Mouse (Mus musculus): ENCODE measurements at regions not wholly inside any gene's neighbourhood (a gene's known extent, or its start where the extent isn't known, plus 50 kb on each side); places are given as distances from the start of the nearest gene placed in this dataset.

DNA sequence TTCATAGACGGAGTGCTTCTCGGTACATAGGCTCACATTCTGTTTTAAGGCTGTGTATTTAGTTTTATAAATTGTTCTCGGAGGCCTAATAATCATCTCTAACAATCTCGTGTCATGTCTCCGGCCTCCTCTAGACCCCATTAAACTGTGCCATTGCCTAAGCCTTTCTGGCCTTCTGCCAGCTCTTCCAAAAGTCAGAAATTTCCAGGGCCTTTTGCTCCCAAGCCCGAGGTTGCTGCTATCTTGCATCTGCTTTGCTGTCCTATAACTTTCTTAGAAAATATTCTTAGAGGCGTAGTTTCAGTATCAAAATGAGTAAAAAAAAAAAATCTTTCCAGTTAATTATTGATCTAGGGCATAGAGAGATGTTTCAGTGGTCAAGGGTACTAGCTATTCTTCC lies 361.2 kb upstream of the Mmadhc start:
- DNase-seq (ENCODE audit: low spot score) (no peak), ATAC-seq (replicated peaks; ENCODE audit: low FRiP score, low read depth) (no peak)
- Histone ChIP-seq H3K36me3 (ENCODE audit: insufficient read depth, low read length) (no peaks in the 10 kb centered on the region), H3K27ac (no peak overlapping the region), H3K9me3 (replicated peaks; ENCODE audit: low read length) (no peaks in the 10 kb centered on the region), H3K27me3 (ENCODE audit: insufficient read depth, low read length) (no peaks in the 10 kb centered on the region), H3K4me1 (replicated peaks; ENCODE audit: insufficient read depth, low read length) (no peaks in the 10 kb centered on the region), H3K9ac (ENCODE audit: low read depth, low read length) (no peak overlapping the region), H3K4me2 (ENCODE audit: low read length) (no peak overlapping the region), H3K4me3 (replicated peaks; ENCODE audit: low read depth, low read length) (no peak overlapping the region)
- WGBS = 68% methylated on average over 7 of the region's 7 CpGs
- TF ChIP-seq CTCF (IDR thresholded peaks at IDR 0.05; ENCODE audit: low read depth) = no peak

DNA sequence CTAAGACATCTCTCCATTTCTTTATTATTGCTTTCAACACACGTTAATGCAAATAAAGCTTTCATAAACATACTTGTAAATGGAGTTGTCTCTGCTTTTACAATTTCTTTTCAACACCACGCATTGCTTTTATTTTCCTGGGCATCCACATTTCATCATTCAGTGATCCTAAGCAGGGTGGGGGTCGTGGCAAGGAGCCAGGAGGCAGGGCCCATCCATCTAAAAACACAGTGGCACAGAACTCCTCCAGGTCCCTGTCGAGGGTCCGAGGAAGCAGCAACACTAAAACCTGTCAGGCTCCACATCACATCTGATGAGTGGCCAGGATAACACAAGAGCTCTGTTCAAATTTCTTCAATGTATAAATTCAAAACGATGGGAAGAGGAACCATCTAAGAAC lies 359.8 kb upstream of the Mmadhc start:
- ATAC-seq (replicated peaks; ENCODE audit: low FRiP score, low read depth) (no peak), DNase-seq (ENCODE audit: low spot score) (no peak)
- no peak overlapping the region for H3K9ac ChIP-seq (ENCODE audit: low read depth, low read length)
- no peaks in the 10 kb centered on the region for H3K9me3 ChIP-seq (replicated peaks; ENCODE audit: low read length)
- H3K4me3 ChIP-seq (replicated peaks; ENCODE audit: low read depth, low read length) = no peak overlapping the region
- H3K4me1 ChIP-seq (replicated peaks; ENCODE audit: insufficient read depth, low read length) = no peaks in the 10 kb centered on the region
- no peaks in the 10 kb centered on the region for H3K27me3 ChIP-seq (ENCODE audit: insufficient read depth, low read length)
- no peaks in the 10 kb centered on the region for H3K36me3 ChIP-seq (ENCODE audit: insufficient read depth, low read length)
- 50% methylated on average over 6 of the region's 6 CpGs for WGBS
- no peak for TF ChIP-seq CTCF (IDR thresholded peaks at IDR 0.05; ENCODE audit: low read depth)
- H3K27ac ChIP-seq = no peak overlapping the region
- H3K4me2 ChIP-seq (ENCODE audit: low read length) = no peak overlapping the region

DNA sequence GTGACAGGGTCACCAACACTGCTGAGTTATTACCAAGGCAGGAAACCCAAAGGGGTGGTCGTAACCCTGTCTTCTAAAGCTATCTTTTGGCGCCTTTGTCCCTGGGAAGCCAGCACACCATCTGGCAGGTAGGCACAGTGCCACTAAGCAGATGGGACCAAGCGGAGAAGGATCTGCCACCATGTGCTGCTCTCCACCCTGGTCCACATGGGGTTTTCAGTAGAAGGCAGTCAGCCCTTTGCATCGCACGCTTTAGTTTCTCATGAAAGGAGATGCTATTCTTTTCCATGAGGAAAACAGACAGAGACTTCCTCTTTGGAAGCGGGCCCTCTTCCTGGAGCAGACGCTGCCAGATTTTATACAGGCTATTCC lies 358.3 kb upstream of the Mmadhc start:
- ATAC-seq (replicated peaks; ENCODE audit: low FRiP score, low read depth) (no peak), DNase-seq (ENCODE audit: low spot score) (peak; percentile 32)
- Histone ChIP-seq H3K36me3 (ENCODE audit: insufficient read depth, low read length) (no peaks in the 10 kb centered on the region), H3K4me1 (replicated peaks; ENCODE audit: insufficient read depth, low read length) (no peaks in the 10 kb centered on the region), H3K27me3 (ENCODE audit: insufficient read depth, low read length) (no peaks in the 10 kb centered on the region), H3K4me2 (ENCODE audit: low read length) (no peak overlapping the region), H3K9ac (ENCODE audit: low read depth, low read length) (no peak overlapping the region), H3K27ac (no peak overlapping the region), H3K9me3 (replicated peaks; ENCODE audit: low read length) (no peaks in the 10 kb centered on the region), H3K4me3 (replicated peaks; ENCODE audit: low read depth, low read length) (no peak overlapping the region)
- no peak for TF ChIP-seq CTCF (IDR thresholded peaks at IDR 0.05; ENCODE audit: low read depth)
- WGBS = 60% methylated on average over 7 of the region's 7 CpGs

DNA sequence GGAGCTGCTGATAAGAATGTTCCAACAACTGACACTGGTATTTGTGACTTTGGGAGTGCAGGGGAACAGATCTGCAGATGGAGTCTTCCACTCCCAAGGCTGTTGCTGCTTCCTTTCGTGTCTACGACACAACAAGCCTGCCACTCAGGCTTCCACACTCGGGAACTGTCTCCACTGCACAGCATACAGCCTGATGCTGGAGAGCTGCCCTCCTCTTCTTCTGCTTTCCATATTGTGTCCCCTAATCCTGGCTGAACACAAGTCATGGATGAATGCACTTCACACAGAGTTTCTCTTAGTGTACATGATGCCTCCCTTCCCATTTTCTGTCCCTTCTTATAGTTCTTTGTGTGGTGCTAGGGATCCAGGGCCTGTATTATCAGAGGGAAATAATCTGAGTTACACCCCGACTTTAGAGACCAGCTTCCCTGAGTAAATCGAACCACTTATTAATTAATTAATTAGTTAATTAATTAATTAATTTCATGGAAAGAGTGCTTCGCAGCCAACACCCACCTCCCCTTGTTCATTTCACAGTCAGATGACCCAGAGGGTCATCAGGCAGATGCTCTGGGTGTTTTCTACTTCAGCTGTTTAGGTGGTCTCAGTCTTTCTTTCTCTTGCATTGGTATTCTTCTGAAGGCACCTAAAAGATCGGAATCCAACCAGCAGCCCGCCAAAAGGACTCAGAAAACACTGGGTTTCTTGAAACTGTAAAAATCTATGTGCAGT lies 357.8 kb upstream of the Mmadhc start:
- Histone ChIP-seq H3K36me3 (ENCODE audit: insufficient read depth, low read length) (no peaks in the 10 kb centered on the region), H3K9ac (ENCODE audit: low read depth, low read length) (no peak overlapping the region), H3K4me1 (replicated peaks; ENCODE audit: insufficient read depth, low read length) (no peaks in the 10 kb centered on the region), H3K27me3 (ENCODE audit: insufficient read depth, low read length) (no peaks in the 10 kb centered on the region), H3K4me2 (ENCODE audit: low read length) (no peak overlapping the region), H3K9me3 (replicated peaks; ENCODE audit: low read length) (no peaks in the 10 kb centered on the region), H3K27ac (no peak overlapping the region), H3K4me3 (replicated peaks; ENCODE audit: low read depth, low read length) (no peak overlapping the region)
- WGBS = 65% methylated on average over 8 of the region's 8 CpGs
- ATAC-seq (replicated peaks; ENCODE audit: low FRiP score, low read depth) = no peak
- DNase-seq (ENCODE audit: low spot score) = no peak
- no peak for TF ChIP-seq CTCF (IDR thresholded peaks at IDR 0.05; ENCODE audit: low read depth)

DNA sequence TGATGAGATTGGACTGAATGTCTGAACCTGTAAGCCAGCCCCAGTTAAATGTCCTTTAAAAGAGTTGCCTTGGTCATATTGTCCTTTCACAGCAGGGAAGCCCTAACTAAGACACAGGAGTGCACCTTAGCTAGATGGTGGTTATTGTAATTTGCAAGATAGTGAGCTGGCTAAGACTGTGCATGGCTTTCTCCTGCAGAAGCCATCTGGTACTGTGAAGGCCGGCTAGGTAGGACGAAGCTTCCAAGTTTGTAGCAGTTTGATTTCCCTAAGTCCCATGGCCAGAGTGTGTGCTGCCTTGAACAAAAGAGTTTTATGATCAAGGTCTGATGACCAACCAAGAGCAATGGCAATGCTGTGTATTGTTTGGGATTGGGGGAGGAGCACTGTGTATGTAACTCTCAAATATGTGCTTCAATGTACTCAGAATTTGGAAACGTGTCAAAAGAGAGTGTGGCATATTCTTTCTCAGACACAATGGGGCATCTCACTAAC lies 356.6 kb upstream of the Mmadhc start:
- no peaks in the 10 kb centered on the region for H3K4me1 ChIP-seq (replicated peaks; ENCODE audit: insufficient read depth, low read length)
- ATAC-seq (replicated peaks; ENCODE audit: low FRiP score, low read depth) = no peak
- no peak for TF ChIP-seq CTCF (IDR thresholded peaks at IDR 0.05; ENCODE audit: low read depth)

DNA sequence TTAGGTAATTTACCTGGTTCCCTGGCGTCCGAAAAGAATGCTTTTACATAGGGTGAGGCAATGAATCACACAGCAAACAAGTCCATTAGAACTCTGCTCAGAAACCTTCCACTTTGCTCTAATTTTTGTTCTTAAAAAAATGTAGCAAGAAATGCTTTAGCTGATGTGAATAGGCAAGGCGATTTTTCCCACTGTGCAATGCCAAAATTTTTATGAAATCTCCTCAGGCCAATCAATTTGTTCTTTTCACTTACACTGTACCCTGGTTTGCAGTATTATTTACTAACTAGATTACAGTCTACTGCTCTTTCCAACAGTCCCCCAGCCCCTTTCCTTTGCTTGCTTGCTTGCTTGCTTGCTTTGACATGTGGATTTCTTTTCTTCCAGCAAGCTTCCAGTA lies 353.1 kb upstream of the Mmadhc start:
- Histone ChIP-seq H3K36me3 (ENCODE audit: insufficient read depth, low read length) (no peaks in the 10 kb centered on the region), H3K27ac (no peak overlapping the region)
- TF ChIP-seq CTCF (IDR thresholded peaks at IDR 0.05; ENCODE audit: low read depth) = no peak

More for the DNA sequence above, 356.6 kb upstream of the Mmadhc start:
- Histone ChIP-seq H3K9me3 (replicated peaks; ENCODE audit: low read length) (no peaks in the 10 kb centered on the region), H3K4me3 (replicated peaks; ENCODE audit: low read depth, low read length) (no peak overlapping the region), H3K4me2 (ENCODE audit: low read length) (no peak overlapping the region), H3K27me3 (ENCODE audit: insufficient read depth, low read length) (no peaks in the 10 kb centered on the region), H3K36me3 (ENCODE audit: insufficient read depth, low read length) (no peaks in the 10 kb centered on the region), H3K27ac (no peak overlapping the region), H3K9ac (ENCODE audit: low read depth, low read length) (no peak overlapping the region)
- WGBS = 87% methylated on average over 3 of the region's 3 CpGs
- no peak for DNase-seq (ENCODE audit: low spot score)

DNA sequence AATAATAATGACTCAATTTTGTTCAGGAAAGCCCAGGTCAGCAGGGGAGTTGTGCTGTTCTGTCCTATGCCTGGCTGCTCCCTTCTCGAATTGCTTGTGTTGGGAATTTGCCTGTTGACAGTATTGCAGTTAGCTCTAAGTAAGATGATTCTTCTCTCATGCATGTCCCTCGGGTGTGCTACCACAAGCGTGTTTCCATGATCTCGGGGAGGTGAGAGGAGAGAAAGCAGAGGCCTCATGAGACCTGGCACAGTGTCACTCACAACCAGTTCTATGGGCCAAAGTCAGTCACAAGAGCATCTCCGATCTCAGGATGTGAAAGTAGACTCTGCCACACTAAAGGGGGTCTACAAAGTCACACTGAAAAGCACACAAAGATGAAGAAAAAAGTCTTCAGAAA lies 346.6 kb upstream of the Mmadhc start:
- Histone ChIP-seq H3K4me2 (ENCODE audit: low read length) (no peak overlapping the region), H3K27ac (no peak overlapping the region), H3K4me1 (replicated peaks; ENCODE audit: insufficient read depth, low read length) (no peaks in the 10 kb centered on the region), H3K9me3 (replicated peaks; ENCODE audit: low read length) (no peaks in the 10 kb centered on the region), H3K4me3 (replicated peaks; ENCODE audit: low read depth, low read length) (no peak overlapping the region), H3K9ac (ENCODE audit: low read depth, low read length) (no peak overlapping the region), H3K27me3 (ENCODE audit: insufficient read depth, low read length) (no peaks in the 10 kb centered on the region), H3K36me3 (ENCODE audit: insufficient read depth, low read length) (no peaks in the 10 kb centered on the region)
- no peak for ATAC-seq (replicated peaks; ENCODE audit: low FRiP score, low read depth)
- DNase-seq (ENCODE audit: low spot score) = peak; percentile 10
- 40% methylated on average over 5 of the region's 5 CpGs for WGBS
- no peak for TF ChIP-seq CTCF (IDR thresholded peaks at IDR 0.05; ENCODE audit: low read depth)

More for the DNA sequence above, 353.1 kb upstream of the Mmadhc start:
- no peak overlapping the region for H3K4me3 ChIP-seq (replicated peaks; ENCODE audit: low read depth, low read length)
- no peak overlapping the region for H3K4me2 ChIP-seq (ENCODE audit: low read length)
- ATAC-seq (replicated peaks; ENCODE audit: low FRiP score, low read depth) = no peak
- H3K4me1 ChIP-seq (replicated peaks; ENCODE audit: insufficient read depth, low read length) = no peaks in the 10 kb centered on the region
- no peaks in the 10 kb centered on the region for H3K9me3 ChIP-seq (replicated peaks; ENCODE audit: low read length)
- 79% methylated on average over 3 of the region's 3 CpGs for WGBS
- H3K9ac ChIP-seq (ENCODE audit: low read depth, low read length) = no peak overlapping the region
- no peak for DNase-seq (ENCODE audit: low spot score)
- H3K27me3 ChIP-seq (ENCODE audit: insufficient read depth, low read length) = no peaks in the 10 kb centered on the region

Measured in kidney, postnatal 0 days (tissue).